Mouse (Mus musculus) megakaryocyte, adult 5-6 weeks (primary cell): Measurements from ENCODE around the gene Zfp747. TPM values are rescaled to one million over a fixed set of nuclear protein-coding genes. Genes with fewer than 3 reads are reported as not detected.

Experiments
- ATAC-seq: 2 replicates; pipeline ENCODE4 v1.8.0; 2016; ENCODE audit warnings: mild to moderate bottlenecking, inconsistent platforms; ENCODE audit not compliant: poor library complexity, severe bottlenecking
- total RNA-seq, 2 experiments: library from RNA; stranded (forward) in 1 of 2; stranded (reverse) in 1 of 2; fragments of 153-499, 151-499 nt in 1 of 2; fragments of 221-1000, 200-1000 nt in 1 of 2; gene quantifications; 2 replicates each; pipeline versions ENCODE4 v1.2.3 to v1.2.4; 2015 to 2017

The Zfp747 gene
- total RNA-seq, 2 experiments from 2014 or later = 6.1 to 7.6 TPM

DNA sequence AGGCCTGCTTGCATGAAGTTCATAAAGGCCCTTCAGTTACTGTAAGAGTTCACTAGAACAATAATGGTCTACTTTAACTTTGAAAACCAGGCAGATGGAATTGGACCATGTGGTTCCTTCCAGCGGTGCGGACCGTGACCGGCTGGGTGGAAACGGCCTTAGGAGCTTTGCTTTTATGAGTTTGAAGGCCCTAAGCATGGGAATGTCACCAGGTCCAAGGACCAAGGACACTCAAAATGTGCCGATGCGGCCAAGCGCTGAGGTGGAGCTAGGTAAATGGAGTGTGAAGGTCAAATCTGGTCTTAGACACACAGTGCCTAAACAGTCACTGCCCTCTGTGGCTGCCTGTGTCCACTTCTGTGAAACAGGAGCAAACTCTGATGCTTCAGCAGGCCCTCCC, 34.5 kb downstream of the Zfp747 start:
- ATAC-seq = no peak

DNA sequence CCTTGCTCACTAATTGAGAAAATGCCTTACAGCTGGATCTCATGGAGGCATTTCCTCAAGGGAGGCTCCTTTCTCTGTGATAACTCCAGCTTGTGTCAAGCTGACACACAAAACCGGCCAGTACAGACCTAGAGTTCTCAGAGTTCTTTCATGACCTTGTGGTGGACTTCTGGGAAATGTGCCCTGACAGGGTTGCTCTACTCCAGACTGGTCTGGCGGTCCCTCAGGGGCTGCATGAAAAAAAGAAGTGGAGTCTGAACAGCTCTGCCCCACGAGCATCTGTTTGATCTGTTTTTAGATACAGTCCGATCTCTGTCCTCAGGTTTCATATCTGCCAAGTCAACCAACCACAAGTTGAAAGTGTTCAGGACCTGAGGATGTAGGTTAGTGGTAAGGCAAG, 38.2 kb downstream of the Zfp747 start:
- ATAC-seq = no peak

DNA sequence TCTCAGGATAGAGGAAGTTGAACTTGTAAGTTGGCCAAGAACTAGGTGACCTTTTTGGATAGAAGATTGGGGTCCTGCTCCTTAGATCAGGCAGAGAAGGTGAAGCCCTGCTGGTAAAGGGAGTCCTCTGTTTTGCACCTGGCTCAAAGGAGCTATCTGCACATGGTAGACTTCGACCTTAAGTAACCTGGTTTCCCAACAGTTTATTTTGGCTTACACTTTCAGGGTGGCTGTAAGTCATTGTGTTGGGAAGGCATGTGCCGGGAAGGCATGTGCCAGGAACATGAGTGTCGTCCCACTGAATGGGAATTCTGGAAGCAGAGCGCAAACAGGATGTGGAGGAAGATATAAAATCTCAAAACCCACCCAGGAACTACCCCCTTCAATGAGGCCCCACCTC, 40.2 kb downstream of the Zfp747 start:
- ATAC-seq = no peak

GRCm38 (mm10) chr7:127333240-127333639, 42.6 kb downstream of the Zfp747 start:
- no peak for ATAC-seq

GRCm38 (mm10) chr7:127326685-127327084, 49.2 kb downstream of the Zfp747 start:
- ATAC-seq = no peak

DNA sequence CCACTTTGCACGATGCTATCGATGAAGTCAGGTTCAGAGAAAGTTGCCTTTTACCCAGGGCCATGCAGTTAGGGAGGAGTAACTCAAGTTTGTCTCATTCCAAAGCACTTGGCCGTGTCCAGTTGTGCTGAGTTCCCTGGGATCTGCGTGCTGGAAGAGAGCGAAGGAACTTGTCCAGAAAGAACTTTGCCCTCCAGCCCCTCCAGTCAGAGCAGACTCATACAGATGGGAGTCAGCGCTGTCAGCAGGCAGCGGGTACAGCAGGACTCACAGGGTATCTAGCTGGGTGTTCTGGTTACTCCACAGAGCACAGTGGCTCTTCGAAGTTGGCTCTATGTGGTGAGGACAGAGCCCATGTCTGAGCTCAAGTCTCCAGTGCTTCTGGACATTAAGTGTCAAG, 50.3 kb downstream of the Zfp747 start:
- ATAC-seq = no peak

DNA sequence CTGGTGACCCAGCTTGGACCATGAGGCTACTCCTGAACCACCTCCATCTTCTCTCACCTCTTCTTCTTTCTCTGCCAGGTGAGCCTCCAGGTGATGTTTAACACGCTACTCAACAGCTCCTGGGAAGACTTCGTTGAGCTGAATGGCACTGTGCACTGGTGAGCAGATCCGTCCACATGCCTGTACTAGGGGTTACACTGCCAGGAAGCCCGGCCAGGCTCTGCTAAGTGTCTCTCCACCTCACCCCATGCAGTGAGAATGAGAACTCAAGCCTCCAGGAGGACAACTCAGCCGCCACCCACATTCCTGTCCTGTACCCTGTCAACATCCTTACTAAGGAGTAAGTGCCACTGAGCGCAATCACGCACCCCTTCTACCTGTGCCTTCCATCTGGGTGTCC, 50.9 kb downstream of the Zfp747 start:
- ATAC-seq = no peak

Other genes with a start within 250 kb of the Zfp747 start
- 74.6 and 82.8 TPM in 2 replicates for gene Spn, start 238.2 kb downstream of the Zfp747 start, total RNA-seq (2015)
- 241 and 246 TPM in 2 replicates for gene Spn, start 238.2 kb downstream of the Zfp747 start, total RNA-seq (2017)
- 16.1 and 19.0 TPM in 2 replicates for gene Cd2bp2, start 180.0 kb downstream of the Zfp747 start, total RNA-seq (2015)
- gene Cd2bp2, start 180.0 kb downstream of the Zfp747 start, total RNA-seq (2017) = 51.8 and 57.5 TPM in 2 replicates
- 27.0 and 27.4 TPM in 2 replicates for gene Tbc1d10b, start 167.6 kb downstream of the Zfp747 start, total RNA-seq (2015)
- gene Tbc1d10b, start 167.6 kb downstream of the Zfp747 start, total RNA-seq (2017) = 59.8 and 74.2 TPM in 2 replicates
- 5.0 and 6.0 TPM in 2 replicates for gene Mylpf, start 167.2 kb downstream of the Zfp747 start, total RNA-seq (2015)
- 2.3 and 3.3 TPM in 2 replicates for gene Mylpf, start 167.2 kb downstream of the Zfp747 start, total RNA-seq (2017)
- 2.9 and 3.1 TPM in 2 replicates for gene Zfp553, start 143.0 kb downstream of the Zfp747 start, total RNA-seq (2015)
- gene Zfp553, start 143.0 kb downstream of the Zfp747 start, total RNA-seq (2017) = 5.9 and 9.7 TPM in 2 replicates
- 36.2 and 36.8 TPM in 2 replicates for gene Sept1, start 142.9 kb downstream of the Zfp747 start, total RNA-seq (2015)
- 31.2 and 42.7 TPM in 2 replicates for gene Sept1, start 142.9 kb downstream of the Zfp747 start, total RNA-seq (2017)
- 0.96 and 1.8 TPM in 2 replicates for gene Zfp771, start 131.8 kb downstream of the Zfp747 start, total RNA-seq (2015)
- 0.28 and 0.73 TPM in 2 replicates for gene Zfp771, start 131.8 kb downstream of the Zfp747 start, total RNA-seq (2017)
- gene Dctpp1, start 115.3 kb downstream of the Zfp747 start, total RNA-seq (2015) = 32.1 and 45.3 TPM in 2 replicates
- 23.3 and 31.0 TPM in 2 replicates for gene Dctpp1, start 115.3 kb downstream of the Zfp747 start, total RNA-seq (2017)
- 55.5 and 61.6 TPM in 2 replicates for gene Sephs2, start 102.0 kb downstream of the Zfp747 start, total RNA-seq (2015)
- gene Sephs2, start 102.0 kb downstream of the Zfp747 start, total RNA-seq (2017) = 130 and 138 TPM in 2 replicates
- 117 and 130 TPM in 2 replicates for gene Itgal, start 79.8 kb downstream of the Zfp747 start, total RNA-seq (2015)
- gene Itgal, start 79.8 kb downstream of the Zfp747 start, total RNA-seq (2017) = 59.4 and 72.4 TPM in 2 replicates
- 2.0 and 2.4 TPM in 2 replicates for gene Zfp768, start 30.5 kb downstream of the Zfp747 start, total RNA-seq (2015)
- 3.9 and 4.6 TPM in 2 replicates for gene Zfp768, start 30.5 kb downstream of the Zfp747 start, total RNA-seq (2017)
- gene 9130019O22Rik, start 11.1 kb upstream of the Zfp747 start, total RNA-seq (2015) = 1.8 TPM in 2 replicates
- 5.0 TPM in 2 replicates for gene 9130019O22Rik, start 11.1 kb upstream of the Zfp747 start, total RNA-seq (2017)
- gene E430018J23Rik, start 17.6 kb upstream of the Zfp747 start, total RNA-seq (2015) = 0.36 and 0.40 TPM in 2 replicates
- gene E430018J23Rik, start 17.6 kb upstream of the Zfp747 start, total RNA-seq (2017) = 1.7 and 2.8 TPM in 2 replicates
- gene Zfp764, start 30.8 kb upstream of the Zfp747 start, total RNA-seq (2015) = 8.5 and 10.5 TPM in 2 replicates
- 9.1 and 9.5 TPM in 2 replicates for gene Zfp764, start 30.8 kb upstream of the Zfp747 start, total RNA-seq (2017)
- 17.1 and 17.3 TPM in 2 replicates for gene Zfp688, start 46.0 kb upstream of the Zfp747 start, total RNA-seq (2015)
- gene Zfp688, start 46.0 kb upstream of the Zfp747 start, total RNA-seq (2017) = 7.9 and 14.0 TPM in 2 replicates
- gene Zfp689, start 73.1 kb upstream of the Zfp747 start, total RNA-seq (2015) = 1.2 and 1.6 TPM in 2 replicates
- 1.4 and 1.8 TPM in 2 replicates for gene Zfp689, start 73.1 kb upstream of the Zfp747 start, total RNA-seq (2017)
- 113 and 114 TPM in 2 replicates for gene Prr14, start 83.6 kb upstream of the Zfp747 start, total RNA-seq (2015)
- gene Prr14, start 83.6 kb upstream of the Zfp747 start, total RNA-seq (2017) = 37.0 and 46.2 TPM in 2 replicates
- gene Fbrs, start 103.1 kb upstream of the Zfp747 start, total RNA-seq (2015) = 115 and 138 TPM in 2 replicates
- gene Fbrs, start 103.1 kb upstream of the Zfp747 start, total RNA-seq (2017) = 28.1 and 38.1 TPM in 2 replicates
- gene Srcap, start 135.9 kb upstream of the Zfp747 start, total RNA-seq (2015) = 53.0 and 57.0 TPM in 2 replicates
- gene Srcap, start 135.9 kb upstream of the Zfp747 start, total RNA-seq (2017) = 15.8 and 21.1 TPM in 2 replicates
- gene Gm42715, start 143.5 kb upstream of the Zfp747 start, total RNA-seq (2015) = 14.8 and 16.7 TPM in 2 replicates
- gene Gm42715, start 143.5 kb upstream of the Zfp747 start, total RNA-seq (2017) = 5.4 and 8.3 TPM in 2 replicates
- not detected in 2 replicates for gene Tmem265, start 185.3 kb upstream of the Zfp747 start, total RNA-seq (2015)
- gene Tmem265, start 185.3 kb upstream of the Zfp747 start, total RNA-seq (2017) = 2.5 TPM in 1 of 2 replicates, not detected in the other
- gene Phkg2, start 197.3 kb upstream of the Zfp747 start, total RNA-seq (2015) = 31.6 and 39.4 TPM in 2 replicates
- gene Phkg2, start 197.3 kb upstream of the Zfp747 start, total RNA-seq (2017) = 25.7 and 30.5 TPM in 2 replicates
- gene Ccdc189, start 212.5 kb upstream of the Zfp747 start, total RNA-seq (2015) = 2.6 and 6.3 TPM in 2 replicates
- 2.5 and 11.0 TPM in 2 replicates for gene Ccdc189, start 212.5 kb upstream of the Zfp747 start, total RNA-seq (2017)
- 14.1 and 18.8 TPM in 2 replicates for gene Rnf40, start 212.7 kb upstream of the Zfp747 start, total RNA-seq (2015)
- gene Rnf40, start 212.7 kb upstream of the Zfp747 start, total RNA-seq (2017) = 35.1 and 48.0 TPM in 2 replicates
- 3.5 TPM in 2 replicates for gene Zfp629, start 239.7 kb upstream of the Zfp747 start, total RNA-seq (2015)
- 4.2 and 5.8 TPM in 2 replicates for gene Zfp629, start 239.7 kb upstream of the Zfp747 start, total RNA-seq (2017)